Mouse (Mus musculus) spleen, adult 2 months (tissue): ENCODE results near the gene Btbd35f19.
"Not testable (repeated sequence)": the region's sequence is repeated elsewhere in the genome, so short reads cannot be mapped to it uniquely, and the experiment has no call there.

Source experiments
- CTCF ChIP-seq: fragments of 200-500 bp; IDR thresholded peaks from 2 replicates; pipeline ENCODE4 v1.5.1; 2011; ENCODE audit warnings: mild to moderate bottlenecking, inconsistent platforms; ENCODE audit not compliant: insufficient read depth, insufficient read length, insufficient replicate concordance; ENCODE audit errors: extremely low read depth
- POLR2A ChIP-seq: fragments of 200-500 bp; IDR thresholded peaks from 2 replicates; pipeline ENCODE4 v1.6.1; 2011; ENCODE audit warnings: low read depth, low read length, inconsistent platforms

DNA sequence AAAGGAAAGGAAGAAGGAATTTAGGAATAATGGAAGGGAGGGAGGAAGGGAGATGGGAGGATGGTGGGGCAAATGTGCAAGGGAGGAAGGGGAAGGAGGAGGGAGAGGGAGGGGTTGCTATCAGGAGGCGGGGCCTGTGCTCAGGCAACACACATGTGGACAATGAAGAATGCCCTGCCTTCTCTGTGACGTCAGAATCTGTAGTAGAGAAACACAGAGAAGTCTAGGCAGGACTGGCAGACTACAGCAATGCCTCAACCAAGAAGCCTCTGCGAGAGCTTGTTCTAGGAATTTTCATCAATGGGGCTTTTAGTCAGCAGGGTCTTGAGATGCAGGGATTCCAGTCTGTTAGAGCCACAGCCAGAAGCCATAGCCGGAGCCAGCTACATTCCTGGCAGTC is 47.6 kb downstream of the Btbd35f19 start, which contains the start of gene Btbd35f26:
- not testable (repeated sequence) for TF ChIP-seq CTCF, POLR2A
